Mouse (Mus musculus) cerebellum, adult 18-20 months (tissue): Measurements from ENCODE around the gene Hnrnph2.

Experiments
- DNase-seq, 2 experiments: peaks; one replicate each; pipeline ENCODE4 v3.0.0; 2021

The Hnrnph2 gene

DNA sequence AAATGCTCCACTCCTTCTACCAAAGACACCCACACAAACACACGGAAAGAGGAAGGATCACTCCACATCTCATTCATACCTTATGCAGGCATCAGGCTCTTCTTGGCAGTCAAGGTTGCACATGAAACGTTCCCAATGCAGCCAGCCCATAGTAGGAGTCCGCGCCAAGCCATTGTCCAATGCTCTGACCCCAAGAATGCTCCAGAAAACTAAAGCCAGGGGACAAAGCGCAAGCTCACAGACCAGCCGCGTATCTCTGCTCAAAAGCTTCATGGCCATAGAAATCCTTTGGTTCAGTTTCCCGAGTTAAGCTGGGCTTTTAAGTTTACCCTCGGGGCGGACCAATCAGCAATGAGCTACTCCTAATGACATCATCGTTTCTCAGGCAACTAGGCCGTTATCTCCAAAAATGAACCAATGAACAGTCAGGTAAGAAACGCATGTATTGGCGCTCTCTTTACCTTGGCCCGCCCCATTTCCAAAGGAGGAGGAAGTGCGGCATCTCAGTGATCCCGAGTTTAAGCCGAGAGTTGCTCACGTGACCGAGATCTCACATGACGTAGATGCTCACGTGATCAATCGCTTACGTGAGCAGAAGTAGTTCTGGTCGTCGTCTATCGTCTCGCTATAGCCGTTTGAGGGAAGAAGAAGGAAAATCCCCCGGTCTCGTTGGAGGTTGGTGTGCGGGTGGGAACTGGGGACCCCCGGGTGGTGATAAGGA is at the start of gene Hnrnph2, which contains the start of gene Gla:
Hnrnph2 (plus strand) TSS at position 521 of the 721 bp plus-strand sequence.
Gla (minus strand) TSS at position 467 of the 721 bp plus-strand sequence.
- peak; percentile 84 to 93 for DNase-seq

DNA sequence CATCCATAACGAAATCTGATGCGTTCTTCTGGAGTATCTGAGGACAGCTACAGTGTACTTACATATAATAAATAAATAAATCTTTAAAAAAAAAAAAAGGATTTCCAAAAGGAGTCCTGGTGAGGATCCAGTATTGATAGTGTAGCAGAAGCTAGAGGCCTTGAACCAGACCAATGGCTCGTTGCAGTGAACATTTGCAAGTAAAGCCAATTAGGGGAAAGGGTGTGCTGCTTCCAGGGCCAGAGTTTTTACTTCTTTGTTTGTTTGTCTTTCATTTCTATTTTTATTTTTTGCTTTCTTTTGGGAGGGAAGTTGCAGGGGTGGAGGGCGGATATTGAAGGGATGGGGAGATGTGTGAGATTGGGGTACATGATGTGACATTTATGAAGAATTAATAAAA is 47.7 kb upstream of the Hnrnph2 start:
- no peak for DNase-seq

- DNase-seq: no peak
Measured at GRCm38 (mm10) chrX:134554425-134554824, 46.6 kb upstream of the Hnrnph2 start.

- no peak for DNase-seq
Measured at GRCm38 (mm10) chrX:134564326-134564725, 36.7 kb upstream of the Hnrnph2 start.

DNA sequence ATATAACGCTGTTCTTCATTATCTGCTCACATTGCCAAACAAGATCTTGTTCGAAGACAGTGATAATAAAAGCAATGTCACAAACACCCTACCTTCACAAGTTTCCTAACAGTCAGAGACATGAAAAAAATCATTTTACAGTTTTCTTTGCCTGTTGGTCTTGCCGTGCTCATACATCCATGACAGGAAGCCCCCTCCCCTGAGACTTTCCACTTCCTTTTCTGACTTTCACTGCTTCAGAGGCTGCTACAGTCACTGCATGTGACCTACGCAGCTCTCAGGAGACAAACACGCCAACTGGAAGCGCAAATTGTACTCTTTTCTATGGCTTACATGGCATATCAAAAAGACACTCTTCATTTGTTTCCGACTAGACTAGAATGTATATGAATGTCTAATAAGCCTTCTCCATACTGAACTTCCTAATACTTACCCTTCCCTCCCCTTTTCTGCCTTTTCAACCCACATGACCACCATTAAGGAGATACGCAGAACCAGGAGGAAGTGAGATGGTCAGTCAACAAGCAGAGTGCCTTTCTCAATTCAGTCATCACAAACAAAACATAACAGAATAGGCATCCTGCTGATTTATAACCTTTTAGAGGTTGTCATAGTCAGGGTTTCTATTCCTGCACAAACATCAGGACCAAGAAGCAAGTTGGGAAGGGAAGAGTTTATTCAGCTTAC is 34.3 kb upstream of the Hnrnph2 start:
- DNase-seq: no peak

DNA sequence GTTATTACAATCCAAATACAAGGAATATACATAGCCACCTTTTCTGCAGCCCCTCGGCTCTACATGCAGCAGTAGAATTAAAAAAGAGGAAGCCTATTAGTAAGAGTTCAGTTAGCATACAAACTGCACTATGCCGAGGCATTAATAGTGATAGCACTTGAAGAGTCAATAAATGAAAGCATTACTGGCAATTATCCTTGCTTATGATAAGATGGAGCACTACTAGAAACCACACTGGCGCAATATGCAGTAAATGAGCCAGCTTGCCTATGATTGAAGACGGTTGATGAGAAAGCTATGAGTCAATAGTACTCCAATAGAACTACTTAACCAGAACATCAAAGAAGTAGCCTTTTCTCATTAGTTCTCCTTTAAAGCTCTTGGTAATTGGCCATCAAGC is 23.1 kb upstream of the Hnrnph2 start:
- no peak for DNase-seq

DNA sequence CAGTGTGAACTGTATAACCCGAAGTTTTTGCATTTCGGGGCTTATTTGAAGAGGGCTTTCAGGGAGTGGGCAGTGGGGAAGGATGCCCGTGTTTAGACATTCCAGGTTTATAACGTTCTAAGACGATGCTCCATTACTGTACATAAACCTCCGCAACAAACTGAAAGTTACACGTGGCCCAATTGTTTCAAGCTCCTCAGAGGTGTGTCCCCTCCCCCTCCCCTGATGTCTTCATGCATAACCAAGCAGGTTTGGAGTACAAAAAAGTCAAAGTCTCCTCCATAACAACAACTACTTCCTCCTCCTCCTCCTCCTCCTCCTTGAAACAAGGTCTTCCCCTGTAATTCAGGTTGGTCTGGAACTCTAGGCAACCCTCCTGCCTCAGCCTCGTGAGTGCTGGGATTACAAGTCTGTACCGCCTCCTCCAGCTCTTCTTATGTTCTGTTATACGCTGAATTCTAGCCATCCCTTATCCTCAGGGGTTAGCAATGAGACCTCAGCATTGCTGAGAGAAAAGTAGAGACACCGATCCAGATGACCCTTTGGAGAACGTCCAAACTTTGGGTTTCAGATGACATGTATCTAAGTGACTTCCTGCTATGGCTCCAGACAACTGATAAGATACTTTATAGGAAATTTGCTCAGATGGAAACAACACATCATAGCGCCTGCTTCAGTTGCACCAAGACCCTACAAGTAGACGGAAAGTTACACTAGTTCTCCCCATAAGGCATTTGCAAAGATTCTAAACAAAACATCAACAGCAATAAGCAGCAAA is 20.3 kb upstream of the Hnrnph2 start:
- DNase-seq: no peak

DNA sequence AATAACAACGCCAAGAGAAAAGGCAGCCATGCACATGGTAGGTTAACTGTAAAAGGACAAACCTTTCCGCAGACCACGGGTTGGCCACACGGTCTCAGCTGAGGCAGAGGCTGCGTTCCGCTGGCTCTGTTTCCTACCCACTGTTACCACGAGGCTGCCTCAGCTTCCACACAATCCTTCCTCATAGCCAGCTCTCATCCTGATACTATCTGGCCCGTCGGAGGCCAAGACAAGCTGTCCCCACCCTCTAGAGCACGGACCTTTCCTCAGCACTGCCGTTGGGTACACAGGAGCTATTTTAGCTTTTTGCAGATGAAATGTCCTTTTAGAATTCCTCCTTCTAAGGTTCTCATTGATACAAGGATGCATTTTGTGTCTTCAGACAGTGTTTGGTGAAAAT is 18.7 kb upstream of the Hnrnph2 start:
- DNase-seq: no peak

- no peak for DNase-seq
Measured at GRCm38 (mm10) chrX:134582888-134583669, 17.9 kb upstream of the Hnrnph2 start, which contains the start of gene Btk. Btk (minus strand) TSS chrX:134583570.

- DNase-seq: peak; percentile 87 to 90
Measured at GRCm38 (mm10) chrX:134585103-134586002, 15.6 kb upstream of the Hnrnph2 start, which contains the start of gene Rpl36a. Rpl36a (plus strand) TSS chrX:134585654.

DNA sequence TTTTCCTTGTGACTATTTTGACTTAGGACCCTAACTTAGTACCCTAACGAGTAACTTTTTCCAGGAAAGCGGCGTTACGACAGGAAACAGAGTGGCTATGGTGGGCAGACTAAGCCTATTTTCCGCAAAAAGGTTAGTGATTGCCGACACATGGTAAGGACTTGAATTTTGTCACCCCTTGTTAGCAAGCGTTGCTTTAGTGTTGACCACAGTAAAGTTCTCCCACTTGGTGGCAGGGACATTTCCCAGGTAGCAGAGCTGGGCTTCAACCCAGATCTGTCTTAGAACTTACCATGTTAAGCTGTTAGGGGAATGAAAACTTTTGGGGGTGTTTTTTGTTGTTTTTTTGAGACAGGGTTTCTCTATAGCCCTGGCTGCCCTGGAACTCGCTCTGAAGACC is 14.5 kb upstream of the Hnrnph2 start:
- no peak for DNase-seq

DNA sequence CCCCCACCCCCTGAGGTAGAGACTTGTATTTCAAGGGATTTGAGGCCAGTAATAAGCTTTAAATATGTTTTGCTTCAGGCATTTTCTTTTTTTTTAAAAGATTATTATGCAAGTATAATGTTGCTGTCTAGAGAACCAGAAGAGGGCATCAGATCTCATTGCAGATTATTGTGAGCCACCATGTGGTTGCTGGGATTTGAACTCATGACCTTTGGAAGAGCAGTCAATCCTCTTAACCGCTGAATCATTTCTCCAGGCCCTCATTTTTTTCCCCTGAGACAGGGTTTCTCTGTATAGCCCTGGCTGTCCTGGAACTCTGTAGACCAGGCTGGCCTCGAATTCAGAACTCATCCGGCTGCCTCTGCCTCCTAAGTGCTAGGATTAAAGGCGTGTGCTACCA is 12.7 kb upstream of the Hnrnph2 start:
- DNase-seq: no peak

- DNase-seq: no peak
Measured at GRCm38 (mm10) chrX:134588997-134589396, 12.0 kb upstream of the Hnrnph2 start.

GRCm38 (mm10) chrX:134589836-134590235 is 11.1 kb upstream of the Hnrnph2 start:
- DNase-seq: no peak

- no peak for DNase-seq
Measured at GRCm38 (mm10) chrX:134599922-134600565, 935 bp upstream of the Hnrnph2 start.

DNA sequence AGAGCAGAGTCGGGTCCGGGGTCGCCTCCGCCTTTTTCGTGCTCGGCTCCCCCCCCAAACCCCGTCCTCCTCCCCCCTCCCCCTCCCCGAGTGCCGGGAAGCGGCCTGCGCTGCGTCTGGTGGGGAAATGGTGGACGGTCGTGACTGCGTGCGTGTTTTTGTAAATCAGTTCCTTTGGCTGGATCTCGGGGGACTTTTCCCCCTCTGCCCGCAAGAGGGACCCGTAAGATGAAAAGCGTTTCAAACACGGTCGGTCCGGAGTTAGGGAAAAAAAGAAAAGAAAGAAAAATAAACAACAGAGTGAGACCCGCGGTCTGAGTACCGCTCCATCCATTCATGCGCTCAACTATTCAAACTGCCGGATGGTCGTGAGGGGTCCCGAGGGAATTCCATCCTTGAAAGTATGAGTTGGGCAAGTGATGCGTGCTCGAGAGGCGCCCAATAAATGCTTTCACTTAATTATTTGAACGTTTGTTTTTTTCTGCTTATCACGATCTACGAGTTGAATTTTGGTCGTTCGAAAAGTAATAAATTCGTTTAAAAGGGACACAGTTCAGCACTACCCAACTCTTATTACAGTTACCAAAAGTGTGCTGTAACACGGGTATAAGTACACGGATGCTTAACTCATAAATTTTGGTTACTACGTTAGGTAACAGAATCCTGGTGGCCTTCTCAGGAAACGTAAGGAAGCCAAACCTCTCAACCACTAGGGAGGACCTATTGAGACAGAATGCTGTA is 571 bp downstream of the Hnrnph2 start:
- no peak for DNase-seq

- peak in 1 of 2 experiments; percentile 23 for DNase-seq
Measured at GRCm38 (mm10) chrX:134609472-134609871, 8.5 kb downstream of the Hnrnph2 start.

DNA sequence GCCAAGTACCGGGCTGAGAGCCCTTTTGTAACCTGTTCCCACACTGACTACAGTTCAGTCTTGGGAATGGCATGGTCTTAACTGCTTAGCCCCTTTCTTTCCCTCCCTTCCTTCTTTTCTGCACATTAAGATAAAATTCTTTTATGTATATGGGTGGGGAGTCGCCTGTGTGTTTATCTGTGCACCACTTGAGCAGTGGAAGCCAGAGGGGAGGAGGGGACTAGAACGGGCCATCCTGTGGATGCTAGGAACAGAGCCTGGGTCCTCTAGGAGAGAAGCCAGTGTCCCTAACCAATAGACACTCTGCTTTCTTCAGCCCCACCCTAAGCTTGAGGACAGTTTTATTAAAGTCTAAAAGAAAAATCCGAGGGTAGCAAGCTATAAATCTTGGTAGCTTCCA is 10.0 kb downstream of the Hnrnph2 start:
- DNase-seq: no peak

GRCm38 (mm10) chrX:134612285-134612959 is 11.4 kb downstream of the Hnrnph2 start:
- peak; percentile 36 to 42 for DNase-seq

DNA sequence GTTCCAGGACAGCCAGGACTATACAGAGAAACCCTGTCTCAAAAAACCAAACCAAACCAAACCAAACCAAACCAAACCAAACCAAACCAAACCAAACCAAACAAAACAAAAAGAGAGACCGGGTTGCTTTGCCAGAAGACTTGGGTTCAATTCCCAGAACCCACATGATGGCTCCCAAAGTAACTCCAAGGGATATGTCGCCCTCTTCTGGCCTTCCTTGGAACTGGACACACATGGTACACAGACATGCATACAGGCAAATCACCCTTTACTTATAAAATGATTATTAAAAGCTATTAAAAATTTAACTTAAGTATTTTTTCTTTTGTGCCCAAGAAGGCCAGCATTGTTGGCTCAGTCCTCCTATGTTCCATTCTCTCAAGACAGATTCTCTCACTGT is 13.3 kb downstream of the Hnrnph2 start:
- DNase-seq: no peak
